Mouse (Mus musculus) E14TG2a.4 (cell line): ENCODE measurements around the gene 4933402N03Rik.

Source experiments
- CTCF ChIP-seq: conservative IDR thresholded peaks from 2 replicates; pipeline ENCODE4 v1.5.1; 2014; ENCODE audit warnings: low read length
- NANOG ChIP-seq: IDR thresholded peaks from 2 replicates; pipeline ENCODE4 v1.6.1; 2014; ENCODE audit warnings: borderline replicate concordance, low read length, mixed read lengths

DNA sequence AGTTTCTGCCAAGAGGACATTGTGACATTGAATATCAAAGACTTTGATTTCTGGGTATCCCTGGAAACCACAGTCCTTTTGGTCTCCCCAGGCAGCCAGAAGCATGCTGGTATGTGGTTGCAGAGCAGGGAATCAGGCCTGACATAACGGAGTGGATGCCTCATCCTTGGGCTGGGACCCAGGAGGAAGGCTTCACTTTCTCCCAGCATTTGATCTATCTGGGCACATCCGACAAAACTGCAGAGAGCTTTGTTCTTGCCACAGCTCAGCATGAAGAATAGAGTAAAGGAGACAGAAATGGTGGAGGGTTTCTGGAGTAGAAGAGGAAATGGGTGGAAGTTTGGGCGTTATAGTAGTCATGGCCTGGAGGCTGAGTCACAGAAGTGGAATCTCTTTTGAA, 12.9 kb downstream of the 4933402N03Rik start:
- no peak for TF ChIP-seq CTCF
- TF ChIP-seq NANOG = no peak
